Mouse (Mus musculus) midbrain, postnatal 0 days (tissue): Measurements from ENCODE around the gene Ston2. TPM values are rescaled to one million over a fixed set of nuclear protein-coding genes. Genes with fewer than 3 reads are reported as not detected.
A peak's percentile ranks its signal among the peaks of the same experiment; 100 is the strongest.

Experiments
- ATAC-seq: fragments of 200-750 bp; cut with Nextera tagmentation; 2 replicates; pipeline ENCODE4 v1.8.0; 2017; ENCODE audit warnings: moderate number of reproducible peaks, mild to moderate bottlenecking, moderate TSS enrichment, moderate library complexity; ENCODE audit not compliant: low FRiP score
- DNase-seq: peaks from one replicate; pipeline ENCODE4 v3.0.0-alpha.2; 2015; ENCODE audit warnings: low spot score
- H3K27ac ChIP-seq: fragments of 300-500 bp; sonication (generic); 2 replicates; pipeline ENCODE4 v1.5.1; 2014; ENCODE audit warnings: low read depth, mild to moderate bottlenecking, low read length, mixed read lengths
- H3K27me3 ChIP-seq: fragments of 300-500 bp; sonication (generic); 2 replicates; pipeline ENCODE4 v1.6.1; 2014; ENCODE audit warnings: low read length, control low read depth, mixed read lengths; ENCODE audit not compliant: insufficient read depth
- H3K36me3 ChIP-seq: fragments of 300-500 bp; sonication (generic); 2 replicates; pipeline ENCODE4 v1.6.1; 2014; ENCODE audit warnings: low read length, control low read depth, mixed read lengths; ENCODE audit not compliant: insufficient read depth
- H3K4me1 ChIP-seq: fragments of 300-500 bp; sonication (generic); 2 replicates; pipeline ENCODE4 v1.6.1; 2014; ENCODE audit warnings: mild to moderate bottlenecking, control low read depth, antibody characterized with exemption, low read length, mixed read lengths; ENCODE audit not compliant: insufficient read depth
- H3K4me2 ChIP-seq: fragments of 300-500 bp; sonication (generic); 2 replicates; pipeline ENCODE4 v1.6.1; 2014; ENCODE audit warnings: low read depth, mild to moderate bottlenecking, low read length, mixed read lengths; ENCODE audit not compliant: poor library complexity, severe bottlenecking
- H3K4me3 ChIP-seq: fragments of 300-500 bp; sonication (generic); 2 replicates; pipeline ENCODE4 v1.5.1; 2014; ENCODE audit warnings: low read depth, mild to moderate bottlenecking, low read length, moderate library complexity
- H3K9ac ChIP-seq: fragments of 300-500 bp; sonication (generic); replicated peaks from 2 replicates; pipeline ENCODE4 v1.6.1; 2014; ENCODE audit warnings: mild to moderate bottlenecking, low read length, moderate library complexity, mixed read lengths; ENCODE audit not compliant: poor library complexity, severe bottlenecking
- H3K9me3 ChIP-seq: fragments of 300-500 bp; sonication (generic); 2 replicates; pipeline ENCODE4 v1.6.1; 2016; ENCODE audit warnings: low read length, control low read depth
- CTCF ChIP-seq: IDR thresholded peaks from 2 replicates; pipeline ENCODE4 v1.5.1; 2016; ENCODE audit warnings: antibody characterized with exemption, mild to moderate bottlenecking
- WGBS: fragments of 180-500 bp; shearing (Covaris S2); extraction: QIAGEN DNeasy Blood & Tissue Kit; methylation state at CpG from one replicate; pipeline ENCODE4 v1.1.7; 2014; 5-methylcytosine and 5-hydroxymethylcytosine counted together
- polyA plus RNA-seq: library from polyadenylated mRNA; unstranded; fragments of >200 nt; fragmentation: Nextera tagmentation; extraction: Ambion mirVana; gene quantifications from 2 replicates; pipeline ENCODE4 v1.2.1, GENCODE M21; 2015
- total RNA-seq: library from RNA; depleted of rRNA; stranded (reverse); fragments of >200 nt; gene quantifications from 2 replicates; pipeline ENCODE4 v1.2.3, GENCODE M21; 2014

The Ston2 gene
- total and polyA plus RNA-seq, 2 experiments from 2014 or later, result 7.4 to 16.8 TPM

GRCm38 (mm10) chr12:91804262-91804661 lies 16.1 kb upstream of the Ston2 start:
- TF ChIP-seq CTCF, result no peak
- Histone ChIP-seq H3K9me3 (no peaks in the 10 kb centered on the region), H3K4me2 (no peak overlapping the region), H3K9ac (no peak overlapping the region), H3K36me3 (peaks cover 21% of the 10 kb centered on the region), H3K27ac (no peak overlapping the region), H3K27me3 (no peaks in the 10 kb centered on the region), H3K4me1 (no peaks in the 10 kb centered on the region), H3K4me3 (no peak overlapping the region)
- ATAC-seq (no peak), DNase-seq (no peak)
- WGBS, result 83% methylated on average over 3 of the region's 3 CpGs

- no peaks in the 10 kb centered on the region for H3K9me3 ChIP-seq
- WGBS, result 64% methylated on average over 13 of the region's 13 CpGs
- no peaks in the 10 kb centered on the region for H3K4me1 ChIP-seq
- no peak overlapping the region for H3K4me2 ChIP-seq
- no peak overlapping the region for H3K27ac ChIP-seq
- no peaks in the 10 kb centered on the region for H3K27me3 ChIP-seq
- no peak for DNase-seq
- no peak for TF ChIP-seq CTCF
- ATAC-seq, result no peak
- H3K4me3 ChIP-seq, result no peak overlapping the region
- H3K36me3 ChIP-seq, result peaks cover 12% of the 10 kb centered on the region
- H3K9ac ChIP-seq, result no peak overlapping the region
Measured at GRCm38 (mm10) chr12:91803207-91803932, 15.2 kb upstream of the Ston2 start.

GRCm38 (mm10) chr12:91802586-91803206 lies 14.5 kb upstream of the Ston2 start:
- no peak for TF ChIP-seq CTCF
- no peaks in the 10 kb centered on the region for H3K27me3 ChIP-seq
- ATAC-seq, result no peak
- no peak for DNase-seq
- H3K36me3 ChIP-seq, result peaks cover 5% of the 10 kb centered on the region; the same call in 1 of the 2 replicates
- H3K4me3 ChIP-seq, result no peak overlapping the region
- no peak overlapping the region for H3K27ac ChIP-seq
- H3K4me2 ChIP-seq, result no peak overlapping the region
- WGBS, result 79% methylated on average over 12 of the region's 12 CpGs
- no peak overlapping the region for H3K9ac ChIP-seq
- no peaks in the 10 kb centered on the region for H3K9me3 ChIP-seq
- no peaks in the 10 kb centered on the region for H3K4me1 ChIP-seq

GRCm38 (mm10) chr12:91800861-91801385 lies 12.7 kb upstream of the Ston2 start:
- no peak overlapping the region for H3K9ac ChIP-seq
- no peak for DNase-seq
- no peaks in the 10 kb centered on the region for H3K4me1 ChIP-seq
- H3K4me3 ChIP-seq, result no peak overlapping the region
- H3K36me3 ChIP-seq, result no peaks in the 10 kb centered on the region
- H3K27ac ChIP-seq, result no peak overlapping the region
- no peaks in the 10 kb centered on the region for H3K27me3 ChIP-seq
- no peak overlapping the region for H3K4me2 ChIP-seq
- 59% methylated on average over 6 of the region's 6 CpGs for WGBS
- no peak for ATAC-seq
- TF ChIP-seq CTCF, result no peak
- H3K9me3 ChIP-seq, result no peaks in the 10 kb centered on the region

- Histone ChIP-seq H3K4me3 (no peak overlapping the region), H3K27me3 (no peaks in the 10 kb centered on the region), H3K9me3 (no peaks in the 10 kb centered on the region), H3K4me2 (no peak overlapping the region), H3K9ac (no peak overlapping the region), H3K4me1 (no peaks in the 10 kb centered on the region), H3K27ac (no peak overlapping the region), H3K36me3 (no peaks in the 10 kb centered on the region)
- DNase-seq (no peak), ATAC-seq (no peak)
- no peak for TF ChIP-seq CTCF
- WGBS, result 78% methylated on average over 12 of the region's 12 CpGs
Measured at GRCm38 (mm10) chr12:91799821-91800335, 11.7 kb upstream of the Ston2 start.

GRCm38 (mm10) chr12:91799379-91799773 lies 11.2 kb upstream of the Ston2 start:
- H3K9ac ChIP-seq, result no peak overlapping the region
- H3K27me3 ChIP-seq, result no peaks in the 10 kb centered on the region
- H3K4me1 ChIP-seq, result no peaks in the 10 kb centered on the region
- no peak for ATAC-seq
- no peaks in the 10 kb centered on the region for H3K9me3 ChIP-seq
- no peaks in the 10 kb centered on the region for H3K36me3 ChIP-seq
- 20% methylated on average over 6 of the region's 6 CpGs for WGBS
- TF ChIP-seq CTCF, result peak; percentile 90
- H3K27ac ChIP-seq, result no peak overlapping the region
- no peak overlapping the region for H3K4me3 ChIP-seq
- peak; percentile 30 for DNase-seq
- H3K4me2 ChIP-seq, result no peak overlapping the region
